Mouse (Mus musculus): Measurements from ENCODE around the gene Plod3. TPM values are rescaled to one million over a fixed set of nuclear protein-coding genes. Genes with fewer than 3 reads are reported as not detected.
"Not testable (repeated sequence)": the region's sequence is repeated elsewhere in the genome, so short reads cannot be mapped to it uniquely, and the experiment has no call there.

The Plod3 gene
- polyA plus RNA-seq (2015; fragmentation: Nextera tagmentation; extraction: Ambion mirVana), result 56.1 and 63.0 TPM in 2 replicates

DNA sequence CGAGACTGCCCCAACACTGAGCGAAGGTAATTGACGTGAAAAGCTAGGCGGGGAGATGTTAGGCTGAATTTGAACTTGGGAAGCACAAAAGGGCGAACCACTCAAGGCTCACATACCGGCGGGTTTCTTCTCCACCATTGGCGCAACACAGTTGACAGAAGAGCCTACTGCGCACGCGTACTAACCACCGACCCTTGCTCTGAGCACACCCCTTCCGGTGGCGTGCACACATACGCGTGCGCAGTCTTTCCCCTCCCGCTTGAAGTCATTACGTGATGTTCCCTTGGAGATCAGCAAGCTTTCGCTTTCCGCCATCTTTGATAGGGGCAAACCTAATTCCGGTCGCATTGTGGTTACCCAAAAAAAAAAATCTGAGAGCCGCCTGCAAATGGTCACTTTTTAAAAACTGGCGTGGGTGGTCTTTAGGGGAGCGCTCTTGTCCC, at the start of gene Plod3:
Plod3 (plus strand) TSS at position 325 of the 443 bp plus-strand sequence.
- peaks cover 21% of the 10 kb centered on the region for H3K36me3 ChIP-seq (ENCODE audit: control insufficient read depth, insufficient read depth, low read length)
- under 1% methylated on average over 26 of the region's 26 CpGs for WGBS
- peak within 1 kb of the TSS; percentile 80 for H3K4me2 ChIP-seq (ENCODE audit: low read depth, low read length)
- H3K4me1 ChIP-seq (replicated peaks; ENCODE audit: control insufficient read depth, insufficient read depth, low read length), result peaks cover 12% of the 10 kb centered on the region
- peak within 1 kb of the TSS; percentile 95 for H3K27ac ChIP-seq (ENCODE audit: low read length)
- peak within 1 kb of the TSS; percentile 95 for H3K9ac ChIP-seq (ENCODE audit: low read length)
- no peaks in the 10 kb centered on the region for H3K9me3 ChIP-seq (ENCODE audit: control insufficient read depth, low read length)
- peak within 1 kb of the TSS; percentile 84 for H3K4me3 ChIP-seq (ENCODE audit: low read length)
- peak; percentile 95 for ATAC-seq (ENCODE audit: low read depth)
- H3K27me3 ChIP-seq (ENCODE audit: control insufficient read depth, insufficient read depth, low read depth, low read length), result no peaks in the 10 kb centered on the region

DNA sequence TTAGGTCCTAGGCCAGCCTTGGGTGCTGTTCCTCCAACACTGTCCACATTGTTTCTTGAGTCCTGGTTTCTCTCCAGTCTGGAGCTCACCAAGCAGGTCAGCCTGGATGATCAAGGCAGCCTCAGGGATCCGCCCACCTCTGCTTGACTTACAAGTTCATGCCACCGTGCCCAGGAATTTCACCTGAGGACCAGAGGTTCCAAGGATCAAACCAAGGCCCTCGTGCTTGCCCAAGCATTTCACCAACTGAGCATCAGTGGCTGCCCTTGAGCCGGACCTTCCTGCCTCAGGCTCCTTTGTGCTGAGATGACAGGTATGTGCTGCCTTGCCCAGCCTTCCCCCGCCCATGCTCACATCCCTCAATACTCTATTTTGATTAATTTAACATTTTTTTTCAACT, 49.2 kb upstream of the Plod3 start:
- H3K4me2 ChIP-seq (ENCODE audit: low read depth, low read length), result no peak overlapping the region
- WGBS, result 74% methylated on average over 5 of the region's 5 CpGs
- H3K4me1 ChIP-seq (replicated peaks; ENCODE audit: control insufficient read depth, insufficient read depth, low read length), result no peaks in the 10 kb centered on the region
- no peak for ATAC-seq (ENCODE audit: low read depth)
- H3K36me3 ChIP-seq (ENCODE audit: control insufficient read depth, insufficient read depth, low read length), result no peaks in the 10 kb centered on the region
- no peak overlapping the region for H3K9ac ChIP-seq (ENCODE audit: low read length)
- H3K4me3 ChIP-seq (ENCODE audit: low read length), result no peak overlapping the region
- H3K27ac ChIP-seq (ENCODE audit: low read length), result no peak overlapping the region
- H3K27me3 ChIP-seq (ENCODE audit: control insufficient read depth, insufficient read depth, low read depth, low read length), result no peaks in the 10 kb centered on the region
- no peaks in the 10 kb centered on the region; the same call in 1 of the 2 replicates for H3K9me3 ChIP-seq (ENCODE audit: control insufficient read depth, low read length)

DNA sequence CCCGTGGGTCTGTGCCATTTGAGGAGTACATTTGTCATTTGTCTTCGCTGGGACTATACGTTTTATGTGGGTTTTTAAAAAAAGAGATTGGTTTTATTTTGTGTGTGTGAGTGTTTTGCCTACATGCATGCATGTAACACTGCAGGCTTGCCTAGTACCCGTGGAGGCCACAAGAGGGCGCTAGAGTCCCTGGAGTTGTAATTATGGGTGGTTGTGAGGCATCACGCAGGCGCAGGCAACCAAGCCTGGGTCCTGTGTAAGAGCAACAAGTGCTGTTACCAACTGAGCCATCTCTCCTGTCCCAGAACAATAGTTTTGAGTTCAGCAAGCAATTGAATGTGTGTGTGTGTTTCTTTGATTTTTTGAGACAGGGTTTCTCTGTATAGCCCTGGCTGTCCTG, 47.5 kb upstream of the Plod3 start:
- 63% methylated on average over 7 of the region's 7 CpGs for WGBS
- Histone ChIP-seq H3K4me2 (ENCODE audit: low read depth, low read length) (no peak overlapping the region), H3K27ac (ENCODE audit: low read length) (no peak overlapping the region), H3K27me3 (ENCODE audit: control insufficient read depth, insufficient read depth, low read depth, low read length) (no peaks in the 10 kb centered on the region), H3K4me1 (replicated peaks; ENCODE audit: control insufficient read depth, insufficient read depth, low read length) (no peaks in the 10 kb centered on the region), H3K4me3 (ENCODE audit: low read length) (no peak overlapping the region), H3K9me3 (ENCODE audit: control insufficient read depth, low read length) (no peaks in the 10 kb centered on the region; the same call in 1 of the 2 replicates), H3K9ac (ENCODE audit: low read length) (no peak overlapping the region), H3K36me3 (ENCODE audit: control insufficient read depth, insufficient read depth, low read length) (no peaks in the 10 kb centered on the region)
- ATAC-seq (ENCODE audit: low read depth), result no peak

DNA sequence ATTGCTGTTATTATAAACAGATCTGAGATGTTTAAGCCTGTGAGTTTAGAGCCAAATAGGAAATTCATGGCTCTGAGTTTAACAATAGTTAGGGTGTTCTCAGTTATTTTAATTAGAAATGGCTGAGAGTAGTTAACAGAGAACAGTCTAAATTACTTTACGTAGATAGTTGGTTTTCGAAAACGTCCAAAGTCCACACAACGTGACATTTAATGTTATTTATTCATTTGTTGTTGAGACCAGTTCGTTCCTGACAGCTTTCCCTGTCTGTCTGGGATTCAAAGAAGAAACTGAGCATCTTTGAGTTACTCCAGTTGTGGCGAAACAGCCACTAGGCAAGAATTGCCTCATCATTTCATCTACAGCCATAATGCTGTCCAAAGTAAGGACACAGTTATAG, 46.8 kb upstream of the Plod3 start:
- not testable (repeated sequence) for H3K27ac ChIP-seq (ENCODE audit: low read length); H3K4me3 ChIP-seq (ENCODE audit: low read length); H3K4me1 ChIP-seq (replicated peaks; ENCODE audit: control insufficient read depth, insufficient read depth, low read length); H3K9ac ChIP-seq (ENCODE audit: low read length); H3K4me2 ChIP-seq (ENCODE audit: low read depth, low read length); H3K36me3 ChIP-seq (ENCODE audit: control insufficient read depth, insufficient read depth, low read length); H3K27me3 ChIP-seq (ENCODE audit: control insufficient read depth, insufficient read depth, low read depth, low read length); H3K9me3 ChIP-seq (ENCODE audit: control insufficient read depth, low read length); ATAC-seq (ENCODE audit: low read depth)
- 71% methylated on average over 6 of the region's 6 CpGs for WGBS

DNA sequence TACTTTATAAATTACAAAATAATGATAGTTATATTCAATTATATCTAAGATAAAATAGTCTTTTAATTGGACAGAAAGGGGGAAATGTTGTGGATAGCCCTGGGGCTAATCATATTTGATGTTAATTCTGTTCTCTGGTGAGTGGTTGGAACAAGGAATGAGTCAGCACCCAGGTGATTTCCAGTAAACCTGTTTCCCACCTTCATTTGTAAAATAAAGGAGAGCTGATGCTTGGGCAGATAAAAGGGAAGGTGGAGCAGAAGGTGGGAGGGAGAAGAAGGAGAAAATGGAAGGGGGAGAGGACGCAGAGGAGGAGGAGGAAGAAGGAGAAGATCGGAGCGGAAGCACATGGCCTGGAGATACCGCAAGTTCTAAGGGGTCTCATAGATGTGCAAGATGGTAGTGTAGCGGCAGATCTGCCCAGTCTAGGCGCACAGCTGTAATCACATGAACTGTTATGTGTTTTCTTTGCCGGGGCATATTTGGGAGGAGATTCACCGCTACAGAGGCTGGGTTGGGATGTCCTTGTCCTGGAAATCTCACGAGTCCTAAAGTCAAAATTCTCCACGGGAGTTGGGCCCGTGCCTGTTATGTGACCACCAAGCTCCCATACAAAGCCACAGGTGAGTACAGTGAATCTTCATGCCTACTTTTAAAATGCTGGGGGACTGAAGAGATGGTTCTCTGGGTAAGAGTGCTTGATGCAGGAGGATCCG, 45.8 kb upstream of the Plod3 start:
- Histone ChIP-seq H3K4me1 (replicated peaks; ENCODE audit: control insufficient read depth, insufficient read depth, low read length) (no peaks in the 10 kb centered on the region), H3K4me3 (ENCODE audit: low read length) (no peak overlapping the region), H3K9me3 (ENCODE audit: control insufficient read depth, low read length) (no peaks in the 10 kb centered on the region; the same call in 1 of the 2 replicates), H3K27ac (ENCODE audit: low read length) (no peak overlapping the region), H3K9ac (ENCODE audit: low read length) (no peak overlapping the region), H3K4me2 (ENCODE audit: low read depth, low read length) (no peak overlapping the region), H3K27me3 (ENCODE audit: control insufficient read depth, insufficient read depth, low read depth, low read length) (no peaks in the 10 kb centered on the region), H3K36me3 (ENCODE audit: control insufficient read depth, insufficient read depth, low read length) (no peaks in the 10 kb centered on the region)
- 83% methylated on average over 12 of the region's 12 CpGs for WGBS
- no peak for ATAC-seq (ENCODE audit: low read depth)

DNA sequence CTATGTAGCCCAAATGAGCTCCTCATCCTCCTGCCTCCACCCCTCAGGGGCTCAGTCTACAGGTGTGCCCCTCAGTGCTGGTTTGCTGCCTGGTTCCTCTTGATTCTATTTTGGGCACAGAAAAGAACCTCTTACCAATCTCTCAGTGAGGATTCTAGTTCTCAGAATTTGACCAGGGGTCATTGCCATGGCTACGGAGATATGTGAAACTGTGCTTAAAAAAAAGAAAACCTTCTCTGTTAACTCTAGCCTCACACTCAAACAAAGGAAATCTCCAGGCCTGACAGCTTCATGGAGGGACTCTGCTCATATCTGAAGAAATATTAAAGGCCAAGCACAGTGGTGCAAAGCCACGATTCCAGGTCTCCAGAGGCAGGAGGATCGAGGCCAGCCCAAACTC, 44.0 kb upstream of the Plod3 start:
- 43% methylated on average over 3 of the region's 3 CpGs for WGBS
- H3K27ac ChIP-seq (ENCODE audit: low read length), result peak overlapping the region; percentile 47

DNA sequence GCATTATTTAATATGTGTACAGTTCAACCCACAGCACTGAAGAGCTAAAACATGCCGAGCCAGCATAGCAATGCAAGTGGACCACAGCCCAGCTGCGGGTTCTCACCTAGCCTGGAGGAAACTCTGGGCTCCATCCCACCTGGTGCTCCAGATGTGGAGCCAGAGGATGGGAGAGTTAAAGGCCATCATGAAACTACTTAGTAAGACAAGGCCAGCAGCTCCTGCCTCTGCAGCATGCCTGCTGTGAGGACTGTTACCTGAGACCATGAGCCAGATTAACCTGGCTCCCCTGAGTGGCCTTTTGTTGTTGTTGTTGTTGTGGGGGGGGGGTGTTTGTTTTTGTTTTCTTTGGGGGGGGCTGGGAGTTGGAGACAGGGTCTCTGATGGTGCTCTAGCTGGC, 43.4 kb upstream of the Plod3 start:
- Histone ChIP-seq H3K4me2 (ENCODE audit: low read depth, low read length) (no peak overlapping the region), H3K4me3 (ENCODE audit: low read length) (no peak overlapping the region), H3K4me1 (replicated peaks; ENCODE audit: control insufficient read depth, insufficient read depth, low read length) (no peaks in the 10 kb centered on the region), H3K9ac (ENCODE audit: low read length) (no peak overlapping the region), H3K9me3 (ENCODE audit: control insufficient read depth, low read length) (no peaks in the 10 kb centered on the region; the same call in 1 of the 2 replicates), H3K36me3 (ENCODE audit: control insufficient read depth, insufficient read depth, low read length) (no peaks in the 10 kb centered on the region), H3K27me3 (ENCODE audit: control insufficient read depth, insufficient read depth, low read depth, low read length) (no peaks in the 10 kb centered on the region), H3K27ac (ENCODE audit: low read length) (peak overlapping the region; percentile 47; the same call in 1 of the 2 replicates)
- no peak for ATAC-seq (ENCODE audit: low read depth)
- 67% methylated on average over 2 of the region's 2 CpGs for WGBS

More for the DNA sequence above, 44.0 kb upstream of the Plod3 start:
- H3K9ac ChIP-seq (ENCODE audit: low read length), result no peak overlapping the region
- H3K4me2 ChIP-seq (ENCODE audit: low read depth, low read length), result no peak overlapping the region
- H3K4me3 ChIP-seq (ENCODE audit: low read length), result no peak overlapping the region
- no peaks in the 10 kb centered on the region for H3K27me3 ChIP-seq (ENCODE audit: control insufficient read depth, insufficient read depth, low read depth, low read length)
- peak; percentile 75 for ATAC-seq (ENCODE audit: low read depth)
- no peaks in the 10 kb centered on the region for H3K36me3 ChIP-seq (ENCODE audit: control insufficient read depth, insufficient read depth, low read length)
- H3K4me1 ChIP-seq (replicated peaks; ENCODE audit: control insufficient read depth, insufficient read depth, low read length), result no peaks in the 10 kb centered on the region
- no peaks in the 10 kb centered on the region; the same call in 1 of the 2 replicates for H3K9me3 ChIP-seq (ENCODE audit: control insufficient read depth, low read length)

DNA sequence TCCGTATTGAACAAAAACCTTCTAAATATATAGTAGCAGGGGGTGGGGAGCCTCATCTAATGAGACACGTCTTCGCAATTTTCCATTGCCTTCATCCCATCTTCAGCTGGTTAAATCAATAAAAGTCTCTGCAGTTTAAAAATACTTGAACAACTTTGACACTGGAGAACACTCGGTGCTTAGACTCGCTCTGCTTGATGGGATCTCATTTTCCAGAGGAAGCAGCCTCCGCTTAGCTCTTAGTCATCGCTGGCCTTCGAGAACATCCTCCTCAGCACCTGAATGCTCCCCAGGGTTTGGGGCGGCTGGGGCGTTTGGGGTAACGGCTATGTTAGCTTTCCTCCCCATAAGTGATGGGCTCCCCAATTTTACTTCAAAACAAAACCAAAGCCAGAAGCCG, 41.7 kb upstream of the Plod3 start:
- Histone ChIP-seq H3K27ac (ENCODE audit: low read length) (no peak overlapping the region), H3K4me3 (ENCODE audit: low read length) (no peak overlapping the region), H3K9ac (ENCODE audit: low read length) (no peak overlapping the region), H3K27me3 (ENCODE audit: control insufficient read depth, insufficient read depth, low read depth, low read length) (no peaks in the 10 kb centered on the region), H3K9me3 (ENCODE audit: control insufficient read depth, low read length) (no peaks in the 10 kb centered on the region), H3K36me3 (ENCODE audit: control insufficient read depth, insufficient read depth, low read length) (no peaks in the 10 kb centered on the region), H3K4me2 (ENCODE audit: low read depth, low read length) (no peak overlapping the region), H3K4me1 (replicated peaks; ENCODE audit: control insufficient read depth, insufficient read depth, low read length) (no peaks in the 10 kb centered on the region)
- WGBS, result 75% methylated on average over 12 of the region's 12 CpGs
- no peak for ATAC-seq (ENCODE audit: low read depth)

DNA sequence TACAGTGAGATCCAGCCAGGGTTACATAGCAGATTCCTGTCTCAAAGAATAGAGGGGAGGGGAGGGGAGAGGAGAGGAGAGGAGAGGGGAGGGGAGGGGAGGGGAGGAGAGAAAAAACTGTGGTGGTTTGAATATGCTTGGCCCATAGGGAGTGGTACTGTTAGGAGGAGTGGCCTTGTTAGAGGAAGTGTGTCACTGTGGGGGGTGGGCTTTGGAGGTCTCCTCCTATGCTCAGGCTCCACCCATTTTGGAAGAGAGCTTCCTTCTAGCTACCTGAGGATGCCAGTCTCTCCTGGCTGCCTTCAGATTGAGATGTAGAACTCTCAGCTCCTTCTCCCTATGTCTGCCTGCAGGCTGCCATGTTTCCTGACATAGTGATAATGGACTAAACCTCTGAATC, 38.9 kb upstream of the Plod3 start:
- Histone ChIP-seq H3K27ac (ENCODE audit: low read length) (no peak overlapping the region), H3K27me3 (ENCODE audit: control insufficient read depth, insufficient read depth, low read depth, low read length) (no peaks in the 10 kb centered on the region), H3K9me3 (ENCODE audit: control insufficient read depth, low read length) (no peaks in the 10 kb centered on the region), H3K4me1 (replicated peaks; ENCODE audit: control insufficient read depth, insufficient read depth, low read length) (no peaks in the 10 kb centered on the region), H3K4me2 (ENCODE audit: low read depth, low read length) (no peak overlapping the region), H3K4me3 (ENCODE audit: low read length) (no peak overlapping the region), H3K9ac (ENCODE audit: low read length) (no peak overlapping the region), H3K36me3 (ENCODE audit: control insufficient read depth, insufficient read depth, low read length) (no peaks in the 10 kb centered on the region)
- no peak for ATAC-seq (ENCODE audit: low read depth)

Measured in lung, embryonic 16.5 days (tissue).